Mouse (Mus musculus) kidney, postnatal 10 days (tissue): ENCODE results near the gene Hbb-y.
"Not testable (repeated sequence)": the region's sequence is repeated elsewhere in the genome, so short reads cannot be mapped to it uniquely, and the experiment has no call there.

Experiments
- DNase-seq: peaks from one replicate; pipeline ENCODE4 v3.0.0; 2021; ENCODE audit warnings: mixed read lengths

Hbb-y gene

DNA sequence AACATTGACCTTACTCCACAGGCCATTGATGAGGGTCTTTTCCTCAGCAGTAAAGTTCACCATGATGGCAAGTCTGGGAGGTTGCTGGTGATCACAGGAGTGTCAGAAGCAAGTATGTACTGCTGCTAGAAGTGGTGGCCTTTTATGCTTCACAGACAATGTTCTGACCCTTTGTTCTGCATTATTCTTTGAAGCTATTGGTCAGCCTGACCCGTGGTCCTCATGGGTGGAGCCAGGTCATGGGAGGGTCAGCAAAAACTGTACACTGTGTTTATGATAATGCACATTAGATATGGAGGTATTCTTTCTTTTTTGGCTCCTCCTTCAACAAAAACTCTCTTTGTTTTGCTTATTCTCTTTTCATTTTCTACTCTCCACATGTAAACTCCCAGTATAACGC is at the start of gene Hbb-y:
Hbb-y (minus strand) TSS at position 127 of the 400 bp plus-strand sequence.
- DNase-seq, result no peak

DNA sequence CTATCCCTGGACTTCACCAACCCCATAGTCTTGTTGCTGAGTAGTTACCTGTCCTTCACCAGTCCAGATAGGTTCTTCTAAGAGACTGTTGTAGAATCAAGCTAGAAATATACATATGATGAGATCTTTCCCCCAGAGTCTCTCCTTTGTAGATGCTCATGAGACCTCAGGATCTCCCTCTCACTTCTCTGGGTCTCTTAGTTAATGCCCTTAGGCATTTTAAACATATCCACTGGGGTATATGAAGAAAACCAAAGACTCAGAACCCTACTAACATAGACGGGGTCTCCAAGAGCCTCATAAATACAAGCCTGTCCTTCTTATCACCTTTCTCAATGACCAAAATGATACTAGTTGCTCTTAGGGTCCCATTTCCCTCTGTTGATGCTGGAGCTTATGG is 41.4 kb upstream of the Hbb-y start, which contains the start of gene Olfr64:
Olfr64 (minus strand) TSS at position 101 of the 400 bp plus-strand sequence.
- no peak for DNase-seq

DNA sequence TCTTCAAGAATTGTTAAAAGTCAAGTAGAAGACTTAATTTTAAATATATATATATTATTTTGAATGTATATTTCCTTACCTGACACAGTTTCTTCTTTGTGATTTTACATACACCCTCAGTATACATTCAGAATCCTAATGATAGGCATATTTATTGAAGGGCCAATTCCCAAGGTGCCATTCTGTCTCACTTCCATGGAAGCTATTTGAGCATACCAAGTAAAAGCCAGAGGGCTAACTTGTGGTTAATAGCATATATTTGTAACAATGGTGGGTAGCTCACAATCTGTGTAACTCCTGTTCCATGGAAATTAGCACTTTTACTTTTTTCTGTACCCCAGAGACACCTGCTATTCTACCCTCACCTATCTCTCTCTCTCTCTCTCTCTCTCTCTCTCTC is 33.1 kb upstream of the Hbb-y start, which contains the start of gene Olfr66:
Olfr66 (minus strand) TSS at position 101 of the 400 bp plus-strand sequence.
- DNase-seq, result no peak

DNA sequence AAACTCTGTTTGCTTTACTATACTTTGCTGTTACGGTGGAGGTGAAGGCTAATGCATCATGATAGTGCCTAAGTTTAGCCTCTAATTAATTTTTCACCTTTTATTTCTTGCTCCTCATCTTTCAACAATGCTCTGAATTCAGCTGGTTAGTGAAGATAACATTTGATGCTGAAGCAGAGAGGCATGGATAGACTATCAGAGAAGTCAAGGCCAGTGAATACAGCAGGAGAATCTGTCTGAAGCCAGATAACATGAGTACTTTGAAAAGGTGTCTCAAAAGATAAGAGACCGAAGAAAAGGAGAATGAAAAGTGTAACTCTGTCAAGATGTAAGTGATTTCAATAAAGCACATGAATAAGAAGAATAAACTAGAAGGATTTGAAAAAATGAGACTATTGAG is 24.1 kb upstream of the Hbb-y start:
- DNase-seq, result no peak

DNA sequence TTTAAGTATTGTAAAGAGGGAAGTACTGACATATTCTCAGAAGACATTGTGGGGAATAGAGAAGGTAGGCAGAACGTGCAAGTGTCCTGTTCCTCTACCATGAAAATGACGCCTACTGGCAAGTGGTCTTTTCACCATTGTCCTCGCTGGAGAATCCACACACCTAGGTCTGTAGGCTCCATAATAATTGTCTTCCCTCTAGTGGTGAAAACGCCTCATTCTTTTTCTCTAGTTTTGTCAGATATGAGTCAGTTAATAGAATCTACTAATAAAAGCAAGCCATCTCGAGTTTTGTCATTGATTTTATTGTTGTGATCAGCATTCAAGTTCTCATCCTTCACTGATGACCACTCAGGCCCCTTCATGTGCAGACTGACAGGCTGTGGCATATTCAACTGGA is 21.4 kb upstream of the Hbb-y start:
- no peak for DNase-seq

DNA sequence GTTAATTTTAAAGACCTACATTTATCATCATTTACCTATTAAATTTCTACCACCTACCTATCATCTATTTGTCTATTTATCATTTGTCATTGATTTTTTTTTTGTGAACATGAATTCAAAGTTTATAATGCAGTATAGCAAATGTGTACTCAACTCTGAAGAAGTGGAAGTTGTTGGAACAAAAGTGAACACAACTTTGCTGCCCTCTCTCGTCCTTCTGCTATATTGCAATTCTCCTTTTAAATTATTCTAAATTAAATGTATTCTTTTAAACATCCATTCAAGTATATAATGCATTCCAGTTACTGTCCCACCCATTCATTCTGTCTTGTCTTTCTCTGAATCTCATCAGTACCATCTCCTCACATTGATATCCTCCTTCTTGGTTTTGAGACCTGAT is 20.0 kb upstream of the Hbb-y start:
- no peak for DNase-seq

DNA sequence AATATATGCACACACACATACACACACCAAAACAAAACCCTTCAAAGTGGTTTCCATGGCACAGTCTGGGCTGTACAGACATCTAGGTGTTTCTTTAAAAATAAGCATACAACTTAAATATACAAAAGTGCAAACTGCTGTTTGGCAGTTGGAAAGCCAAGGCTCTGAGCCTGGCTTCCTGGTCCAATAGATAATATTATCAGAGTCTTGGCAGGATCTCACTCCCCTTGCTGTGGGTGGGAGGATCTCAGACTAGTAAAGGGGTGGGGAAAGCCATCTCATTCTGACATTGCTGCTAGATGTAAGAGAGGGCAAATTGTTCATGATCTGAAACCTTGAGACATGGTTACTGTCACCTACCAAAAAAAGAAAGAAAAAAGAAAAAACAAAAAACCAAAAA is 17.7 kb upstream of the Hbb-y start:
- no peak for DNase-seq

DNA sequence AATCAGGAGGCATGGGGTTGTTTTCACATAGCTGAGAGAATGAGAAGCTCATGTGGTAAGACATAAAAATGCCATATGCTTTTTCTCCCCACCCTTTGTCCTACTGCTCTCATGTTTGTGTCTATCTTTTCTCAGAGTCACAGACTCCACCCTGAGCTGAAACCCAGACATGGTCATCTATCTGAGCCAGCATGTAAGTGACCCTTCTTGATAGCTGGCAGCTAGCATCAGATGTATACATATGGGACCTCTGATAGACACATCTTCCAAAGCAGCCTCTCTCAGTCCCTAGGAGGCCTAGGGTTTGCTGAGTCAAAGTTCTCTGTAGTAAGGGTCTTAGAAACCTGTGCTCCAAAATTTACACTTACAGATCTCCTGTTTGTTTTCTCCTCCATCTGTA is 12.7 kb upstream of the Hbb-y start:
- DNase-seq, result no peak

DNA sequence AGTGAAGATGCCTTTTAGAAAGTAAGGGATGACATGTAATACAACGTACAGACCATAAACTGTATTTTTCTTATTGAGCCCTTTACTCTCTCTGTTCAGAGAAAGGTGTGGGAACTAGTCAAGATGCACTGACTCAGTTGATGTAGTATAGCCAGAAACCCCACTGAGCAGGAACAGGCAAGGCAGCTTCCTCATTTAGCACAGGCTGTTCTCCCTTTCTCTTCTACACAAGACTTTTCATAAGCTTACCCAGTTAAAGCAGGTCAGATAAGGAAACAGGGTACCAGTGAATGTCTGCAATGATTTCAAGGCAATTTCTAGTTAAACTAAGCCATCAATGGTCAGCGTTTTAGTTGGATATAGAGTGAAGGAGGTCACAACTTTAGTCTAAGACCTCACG is 8.5 kb upstream of the Hbb-y start:
- DNase-seq, result no peak

DNA sequence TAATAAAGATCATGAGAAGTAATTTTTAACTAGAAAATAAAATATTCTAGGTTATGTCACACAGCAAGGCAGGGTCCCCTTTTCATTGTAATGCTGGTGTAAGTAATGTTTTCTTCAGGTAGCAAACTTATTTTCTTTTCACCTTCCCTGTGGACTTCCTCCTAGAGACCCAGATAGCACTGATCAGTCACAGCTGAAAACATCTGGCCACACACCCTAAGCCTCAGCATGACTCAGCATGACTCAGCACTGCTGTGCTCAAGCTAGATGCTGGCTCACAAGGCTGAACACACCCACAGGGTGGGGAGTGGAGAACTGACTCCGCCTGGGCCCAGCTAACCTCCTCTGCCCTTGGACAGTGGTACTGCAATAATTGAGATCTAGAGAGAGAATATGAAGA is 7.8 kb upstream of the Hbb-y start:
- DNase-seq, result peak; percentile 5

DNA sequence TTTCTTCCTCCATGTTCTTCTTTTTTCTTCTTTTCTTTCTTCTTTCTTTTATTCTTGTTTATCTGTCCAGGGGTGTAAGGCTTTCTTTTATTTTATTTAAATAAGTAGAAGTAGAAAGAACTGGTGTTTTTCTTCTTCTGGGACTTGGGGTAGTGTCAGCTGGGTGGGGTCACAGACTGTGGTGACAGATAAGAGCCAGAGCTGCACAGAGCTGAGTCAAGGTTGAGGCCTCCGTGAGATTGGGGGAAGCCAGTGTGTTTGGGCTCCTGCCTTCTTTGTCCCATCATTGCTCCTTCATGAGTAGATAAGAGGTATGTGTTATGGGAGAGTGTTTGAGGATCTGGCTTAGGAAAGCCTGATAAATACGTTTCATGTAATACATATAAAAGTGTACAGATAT is 6.1 kb upstream of the Hbb-y start:
- DNase-seq, result no peak

DNA sequence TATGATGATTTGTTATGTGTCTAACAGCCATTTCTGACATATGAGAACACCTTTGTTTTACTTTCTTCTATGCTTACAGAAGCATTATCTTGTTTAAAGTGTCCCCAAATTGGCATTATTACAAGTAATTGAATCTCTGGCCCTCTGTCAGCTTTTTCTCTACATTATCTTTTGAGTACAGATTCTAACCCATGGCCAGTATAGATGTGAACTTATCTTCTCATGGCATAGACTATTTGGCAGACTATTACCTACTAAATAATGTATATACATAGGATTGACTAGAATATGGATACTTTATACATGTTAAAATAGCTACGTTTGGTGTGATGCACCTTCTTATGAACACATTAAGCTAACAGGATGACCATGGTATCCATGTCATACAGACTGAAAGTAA is 1.7 kb upstream of the Hbb-y start:
- no peak for DNase-seq

DNA sequence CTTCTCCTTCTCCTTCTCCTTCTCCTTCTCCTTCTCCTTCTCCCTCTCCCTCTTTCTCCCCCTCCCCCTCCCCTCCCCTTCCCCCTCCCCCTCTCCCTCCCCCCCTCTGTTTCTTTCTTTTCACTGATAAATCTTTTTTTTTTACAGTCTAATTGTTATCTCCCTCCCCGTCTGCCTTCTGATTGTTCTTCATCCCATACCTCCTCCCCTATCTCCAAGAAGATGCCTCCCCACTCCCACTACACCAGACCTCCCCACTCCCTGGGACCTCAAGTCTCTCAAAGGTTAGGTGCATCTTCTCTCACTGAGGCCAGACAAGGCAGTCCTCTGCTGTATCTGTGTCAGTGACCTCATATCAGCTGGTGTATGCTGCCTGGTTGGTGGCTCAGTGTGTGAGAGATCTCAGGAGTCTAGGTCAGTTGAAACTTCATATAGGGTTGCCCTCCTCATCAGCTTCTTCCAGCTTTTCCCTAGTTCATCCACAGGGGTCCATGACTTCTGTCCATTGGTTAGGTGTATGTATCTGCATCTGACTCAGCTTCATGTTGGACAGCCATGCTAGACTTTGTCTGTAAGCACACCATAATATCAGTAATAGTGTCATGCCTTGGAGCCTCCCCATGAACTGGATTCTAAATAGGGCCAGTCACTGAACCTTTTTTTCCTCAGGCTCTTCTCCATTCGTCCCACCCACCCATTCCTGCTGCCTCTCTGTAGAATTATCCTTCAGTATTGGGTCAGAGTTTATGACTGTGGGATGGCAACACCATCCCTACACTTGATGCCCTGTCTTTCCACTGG is 8.3 kb downstream of the Hbb-y start:
- DNase-seq, result no peak

DNA sequence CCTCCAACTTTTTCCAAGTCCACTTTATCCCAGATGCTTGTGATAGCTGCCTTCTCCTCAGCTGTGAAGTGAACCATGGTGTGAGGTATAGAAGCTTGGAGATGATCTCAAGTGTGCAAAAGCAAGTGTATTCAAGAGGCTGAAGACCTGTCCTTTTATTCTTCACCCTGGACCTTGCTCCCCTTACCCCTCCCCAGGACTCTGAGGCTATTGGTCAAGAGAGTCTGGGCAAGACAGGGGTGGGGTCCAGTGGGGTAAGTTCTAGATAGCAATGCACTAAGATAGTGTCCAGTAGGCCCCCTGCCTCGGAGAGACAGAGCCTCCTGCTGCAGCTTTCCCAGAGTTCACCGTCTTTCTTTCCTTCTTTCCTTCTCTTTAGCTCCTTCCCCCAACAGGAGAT is 10.0 kb downstream of the Hbb-y start, which contains the start of gene Hbb-bh1:
Hbb-bh1 (minus strand) TSS at position 131 of the 400 bp plus-strand sequence.
- DNase-seq, result no peak

DNA sequence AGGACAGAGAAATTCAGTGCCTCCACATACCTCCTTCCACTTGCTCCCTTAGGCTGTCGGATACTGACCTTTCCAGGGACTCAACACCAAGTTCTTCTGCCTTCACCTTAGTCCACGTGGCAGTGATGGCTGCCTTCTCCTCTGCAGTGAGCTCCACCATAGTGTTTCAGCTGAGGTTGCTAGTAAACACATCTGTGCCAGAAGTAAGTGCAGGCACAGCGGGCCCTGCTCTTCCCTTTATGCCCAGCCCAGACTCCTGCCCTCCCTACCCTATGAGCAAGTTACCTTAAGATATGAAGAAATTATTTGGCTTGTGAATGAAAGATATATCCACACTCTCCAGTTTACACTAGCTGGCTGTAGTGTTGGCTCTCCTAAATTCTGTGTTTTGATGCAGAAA is 12.7 kb downstream of the Hbb-y start, which contains the start of gene Hbb-bh2:
Hbb-bh2 (minus strand) TSS at position 253 of the 400 bp plus-strand sequence.
- no peak for DNase-seq

DNA sequence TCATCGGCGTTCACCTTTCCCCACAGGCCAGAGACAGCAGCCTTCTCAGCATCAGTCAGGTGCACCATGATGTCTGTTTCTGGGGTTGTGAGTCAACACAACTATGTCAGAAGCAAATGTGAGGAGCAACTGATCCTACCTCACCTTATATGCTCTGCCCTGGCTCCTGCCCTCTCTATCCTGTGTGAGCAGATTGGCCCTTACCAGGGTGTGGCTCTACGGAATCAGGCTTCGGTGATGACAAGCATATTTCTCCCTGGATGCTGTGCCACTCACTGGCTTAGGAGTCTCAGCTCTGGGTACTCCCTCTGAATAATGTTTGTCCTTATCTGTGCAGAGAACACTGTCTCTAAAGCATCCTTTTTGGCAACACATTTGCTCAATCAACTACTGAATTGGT is 25.2 kb downstream of the Hbb-y start, which contains the start of gene Hbb-bs:
Hbb-bs (minus strand) TSS at position 289 of the 400 bp plus-strand sequence.
- no peak for DNase-seq

DNA sequence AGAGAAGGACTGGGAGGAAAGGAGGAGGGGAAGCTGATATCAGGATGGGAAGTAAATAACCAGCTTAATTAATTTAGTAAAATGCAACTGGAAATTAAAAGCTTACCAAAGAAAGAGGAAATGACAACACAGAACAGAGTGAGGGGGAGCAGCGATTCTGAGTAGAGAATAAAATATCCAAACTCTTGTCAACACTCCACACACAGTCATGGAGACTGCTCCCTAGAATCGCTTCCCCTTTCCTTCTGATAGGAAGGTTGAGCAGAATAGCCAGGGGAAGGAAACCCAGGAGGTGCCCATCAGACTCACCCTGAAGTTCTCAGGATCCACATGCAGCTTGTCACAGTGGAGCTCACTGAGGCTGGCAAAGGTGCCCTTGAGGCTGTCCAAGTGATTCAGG is 25.9 kb downstream of the Hbb-y start:
- not testable (repeated sequence) for DNase-seq

DNA sequence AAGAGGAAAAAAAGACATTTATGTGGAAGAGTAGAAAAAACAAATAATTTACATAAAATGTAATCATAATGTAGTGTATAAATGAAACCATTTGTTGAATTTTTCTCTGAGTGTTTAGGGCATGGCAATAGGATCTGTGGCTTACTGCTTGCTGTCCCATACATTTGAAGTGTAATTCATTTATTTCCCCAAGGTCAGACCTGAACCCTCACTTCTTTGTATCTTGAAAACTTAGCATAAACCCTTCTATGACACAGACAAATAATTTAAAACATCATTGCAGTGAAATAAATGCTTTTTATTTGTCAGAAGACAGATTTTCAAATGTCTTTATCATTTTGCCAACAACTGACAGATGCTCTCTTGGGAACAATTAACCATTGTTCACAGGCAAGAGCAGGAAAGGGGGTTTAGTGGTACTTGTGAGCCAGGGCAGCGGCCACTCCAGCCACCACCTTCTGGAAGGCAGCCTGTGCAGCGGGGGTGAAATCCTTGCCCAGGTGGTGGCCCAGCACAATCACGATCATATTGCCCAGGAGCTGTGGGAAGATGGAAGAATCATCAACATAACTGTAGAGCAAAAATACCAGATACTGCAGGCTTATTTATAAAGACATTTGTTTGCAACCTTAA is 26.6 kb downstream of the Hbb-y start:
- no peak for DNase-seq

DNA sequence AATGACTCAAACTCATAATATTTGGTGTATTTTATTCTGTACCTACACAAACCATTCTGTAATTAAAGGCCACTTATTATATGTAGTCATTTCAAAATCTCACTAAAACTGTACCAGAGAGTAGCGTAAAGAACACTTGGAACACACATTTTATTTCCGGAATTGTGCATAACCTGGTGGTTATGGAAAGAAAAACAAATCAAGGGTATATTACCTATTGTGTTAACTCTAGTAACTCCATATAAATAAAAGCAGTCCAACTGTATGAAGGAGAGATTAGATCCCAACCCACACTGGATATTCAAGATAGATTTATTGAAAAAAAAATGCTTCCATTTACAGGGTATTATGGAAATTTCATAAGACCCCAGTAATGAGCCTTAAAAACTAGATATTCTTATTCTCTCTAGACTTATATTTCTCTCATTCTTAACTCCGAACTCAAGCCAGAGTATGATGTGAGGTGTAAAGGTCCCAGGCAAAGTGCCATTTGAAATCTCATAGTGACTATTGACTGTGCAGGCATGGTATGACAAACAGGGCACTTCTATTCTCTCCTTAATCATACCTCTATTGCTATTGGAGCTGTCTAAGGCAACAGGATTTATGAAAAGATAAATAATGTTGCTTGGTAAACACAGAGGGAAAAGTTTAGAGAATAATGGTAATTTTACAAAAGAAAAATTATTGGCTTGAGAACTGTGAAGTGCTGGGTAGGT is 27.3 kb downstream of the Hbb-y start:
- no peak for DNase-seq

DNA sequence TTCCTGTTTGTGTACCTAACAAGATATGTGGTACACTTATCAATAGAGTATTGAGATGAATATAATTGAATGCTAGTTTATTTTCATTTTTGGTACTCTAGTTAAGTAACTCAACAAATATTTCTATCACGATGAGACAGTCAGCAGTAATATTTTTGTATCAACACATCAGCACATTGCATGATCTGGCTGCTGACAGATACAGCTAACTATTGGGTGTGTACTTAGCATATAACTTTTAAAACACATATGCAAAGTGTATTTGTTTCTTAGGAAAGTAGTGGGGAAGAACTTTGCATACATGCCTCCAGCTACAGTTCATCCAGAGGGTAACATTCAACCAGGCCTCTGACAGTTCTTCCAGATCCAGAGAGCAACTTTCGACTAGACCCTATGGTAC is 28.4 kb downstream of the Hbb-y start:
- no peak for DNase-seq

DNA sequence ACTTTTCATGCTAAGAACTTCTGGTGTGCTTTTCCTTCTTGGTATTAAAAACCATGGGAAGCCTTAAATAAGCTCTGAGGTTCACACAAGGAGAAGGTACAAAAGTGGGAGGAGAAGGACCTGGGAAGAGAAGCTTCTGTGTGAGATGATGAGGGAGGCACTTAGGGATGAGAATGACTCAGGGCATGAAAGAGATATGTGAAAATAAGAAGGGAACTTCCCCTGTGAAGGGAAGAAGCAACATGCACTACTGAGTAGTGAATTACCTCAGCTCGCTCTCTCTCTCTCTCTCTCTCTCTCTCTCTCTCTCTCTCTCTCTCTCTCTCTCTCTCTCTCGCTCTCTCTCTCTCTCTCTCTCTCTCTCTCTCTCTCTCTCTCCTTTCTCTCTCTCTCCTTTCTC is 37.9 kb downstream of the Hbb-y start:
- DNase-seq, result not testable (repeated sequence)

DNA sequence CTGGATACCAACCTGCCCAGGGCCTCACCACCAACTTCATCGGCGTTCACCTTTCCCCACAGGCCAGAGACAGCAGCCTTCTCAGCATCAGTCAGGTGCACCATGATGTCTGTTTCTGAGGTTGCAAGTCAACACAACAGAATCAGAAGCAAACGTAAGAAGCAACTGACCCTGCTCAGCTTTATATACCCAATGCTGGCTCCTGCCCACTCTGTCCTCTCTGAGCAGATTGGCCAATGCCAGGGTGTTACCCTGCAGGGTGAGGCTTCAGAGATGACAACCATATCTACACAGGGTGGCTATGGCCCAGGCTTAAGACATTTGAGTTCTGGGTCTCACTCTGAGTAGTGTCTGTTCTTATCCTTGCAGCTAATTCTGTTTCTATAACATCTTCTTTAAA is 39.2 kb downstream of the Hbb-y start, which contains the start of gene Hbb-bt:
Hbb-bt (minus strand) TSS at position 231 of the 400 bp plus-strand sequence.
- DNase-seq, result no peak

DNA sequence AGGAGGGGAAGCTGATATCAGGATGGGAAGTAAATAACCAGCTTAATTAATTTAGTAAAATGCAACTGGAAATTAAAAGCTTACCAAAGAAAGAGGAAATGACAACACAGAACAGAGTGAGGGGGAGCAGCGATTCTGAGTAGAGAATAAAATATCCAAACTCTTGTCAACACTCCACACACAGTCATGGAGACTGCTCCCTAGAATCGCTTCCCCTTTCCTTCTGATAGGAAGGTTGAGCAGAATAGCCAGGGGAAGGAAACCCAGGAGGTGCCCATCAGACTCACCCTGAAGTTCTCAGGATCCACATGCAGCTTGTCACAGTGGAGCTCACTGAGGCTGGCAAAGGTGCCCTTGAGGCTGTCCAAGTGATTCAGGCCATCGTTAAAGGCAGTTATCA is 39.9 kb downstream of the Hbb-y start:
- DNase-seq, result not testable (repeated sequence)
